8 mouse cellular contexts compared by ENCODE assay signal in the genomic region with DNA sequence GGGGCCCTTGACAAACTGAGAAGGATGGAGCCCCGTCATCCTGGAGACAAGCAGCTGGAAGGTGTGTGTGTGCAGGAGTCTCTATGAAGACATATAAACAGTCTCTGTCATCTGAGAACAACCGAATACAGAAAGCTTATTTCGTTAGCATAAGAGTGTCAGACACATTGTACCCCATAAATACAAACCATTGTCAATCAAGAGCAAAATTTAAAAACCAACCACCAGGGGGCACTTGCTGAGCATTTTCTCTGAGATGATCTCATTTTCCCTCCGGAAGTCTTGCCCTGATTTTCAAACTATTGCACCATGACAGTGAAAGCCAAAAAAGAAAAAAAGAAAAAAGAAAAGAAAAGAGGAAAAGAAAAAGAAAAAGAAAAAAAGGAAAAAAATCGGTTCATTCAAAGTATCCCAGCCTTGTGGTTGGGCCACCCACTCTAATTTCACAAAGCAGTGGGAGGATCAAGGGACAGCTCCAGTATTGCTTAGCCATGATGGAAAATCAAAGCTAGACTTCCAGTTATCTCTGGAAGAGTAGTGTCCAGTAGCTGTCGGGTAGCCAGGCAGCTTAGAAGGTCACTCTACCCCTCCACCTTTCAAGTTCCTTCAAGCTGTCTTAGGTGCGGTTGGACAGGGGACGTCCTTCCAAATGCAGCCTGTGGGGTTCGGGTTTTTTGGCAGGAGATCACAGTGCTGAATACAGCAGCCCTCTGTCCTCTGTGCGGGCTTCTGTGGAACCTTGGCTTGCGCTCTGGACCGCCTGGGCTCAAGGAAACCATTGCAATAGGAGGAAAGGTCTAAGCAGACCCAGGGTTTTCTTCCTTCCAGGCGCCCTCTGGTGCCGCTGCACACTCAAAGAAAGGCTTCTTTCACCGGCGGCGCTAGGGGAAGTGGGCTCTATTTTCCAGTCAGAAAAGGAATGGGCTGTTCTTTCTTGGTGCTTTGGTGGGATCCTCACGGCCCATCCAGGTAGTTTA. TPM values are rescaled to one million over a fixed set of nuclear protein-coding genes. Genes with fewer than 3 reads are reported as not detected.
A peak's percentile ranks its signal among the peaks of the same experiment; 100 is the strongest.
DNase-seq lines count a peak whose midpoint lies in the region; ATAC-seq and TF ChIP-seq lines count a peak whose summit lies in the region.

No protein-coding gene starts in this region.

- H3K27me3 ChIP-seq in cerebellum, adult 2 months (ENCODE audit: control insufficient read depth, insufficient read depth, low read length): no peaks in the 10 kb centered on the region
- H3K27me3 ChIP-seq in liver, adult 2 months (ENCODE audit: control insufficient read depth, insufficient read depth, low read length): no peaks in the 10 kb centered on the region

- no peak for TF ChIP-seq POLR2A in cerebellum, adult 2 months (IDR thresholded peaks at IDR 0.05; ENCODE audit: borderline replicate concordance, insufficient read depth, low read length)
- TF ChIP-seq POLR2A in liver, adult 2 months (IDR thresholded peaks at IDR 0.05; ENCODE audit: extremely low read depth, insufficient read depth, low read length): no peak

- ATAC-seq in frontal cortex, adult (ENCODE audit: low TSS enrichment): peak; percentile 79

- peak; percentile 40; the same call in 1 of the 2 replicates for TF ChIP-seq CTCF in cerebellum, adult 2 months (IDR thresholded peaks at IDR 0.05; ENCODE audit: borderline replicate concordance, insufficient read depth, low read depth, low read length)
- peak; percentile 41 for TF ChIP-seq CTCF in liver, adult 2 months (IDR thresholded peaks at IDR 0.05; ENCODE audit: low read depth, low read length)

- H3K4me1 ChIP-seq in cerebellum, adult 2 months (ENCODE audit: control insufficient read depth, insufficient read depth, low read length): 0 out of 2 replicates have a peak, but pooled peaks cover 3% of the 10 kb centered on the region
- H3K4me1 ChIP-seq in liver, adult 2 months (ENCODE audit: control insufficient read depth, insufficient read depth, low read length): no peaks in the 10 kb centered on the region

- WGBS in cerebellum, adult 2 months: 23% methylated on average over 18 of the region's 18 CpGs
- 45% methylated on average over 18 of the region's 18 CpGs for WGBS in liver, adult 2 months

- no peak overlapping the region for H3K9ac ChIP-seq in liver, adult 2 months (ENCODE audit: low read depth, low read length)

- H3K79me2 ChIP-seq in liver, adult 2 months (ENCODE audit: control insufficient read depth, insufficient read depth, low read length): no peaks in the 10 kb centered on the region

- peak overlapping the region; percentile 15 for H3K4me3 ChIP-seq in cerebellum, adult 2 months (replicated peaks; ENCODE audit: insufficient read depth, low read depth, low read length)
- no peak overlapping the region for H3K4me3 ChIP-seq in liver, adult 2 months (ENCODE audit: insufficient read depth, low read depth, low read length)

- no peaks in the 10 kb centered on the region for H3K36me3 ChIP-seq in liver, adult 2 months (ENCODE audit: control insufficient read depth, insufficient read depth, low read length)

- H3K27ac ChIP-seq in cerebellum, adult 2 months (ENCODE audit: insufficient read depth, low read length): no peak overlapping the region
- H3K27ac ChIP-seq in liver, adult 2 months (replicated peaks; ENCODE audit: insufficient read depth, low read depth, low read length): no peak overlapping the region

- DNase-seq in 3T3-L1 (ENCODE audit: low read depth, low spot score): peak; percentile 90
- DNase-seq in CD8-positive naive resting alpha-beta T cell, adult 2 months (ENCODE audit: low read depth in 2 of 2, low spot score in 2 of 2): peak; percentile 40 to 54
- peak; percentile 31 to 58 for DNase-seq in cerebellum, adult 2 months
- DNase-seq in induced T-regulatory cell, adult 2 months (ENCODE audit: low read depth): peak; percentile 81
- DNase-seq in liver, adult 2 months (ENCODE audit: extremely low read depth, low read depth, low spot score): peak; percentile 55
- DNase-seq in naive thymus-derived CD4-positive, alpha-beta T cell, adult 2 months (ENCODE audit: low read depth): peak; percentile 71
- DNase-seq in thymus, postnatal 4 days: peak; percentile 59

RNA-seq across cellular contexts. Expression of gene Erv3, which starts 31.3 kb away (rescaled TPM):
- polyA plus RNA-seq in cerebellum, adult 2 months (2012; rRNA removed): 0.33 and 0.54 TPM in 2 replicates
- total RNA-seq in liver, adult 2 months (2014; rRNA removed): not detected in 2 replicates
- not detected in 2 replicates for polyA plus RNA-seq in liver, adult 2 months (2012; rRNA removed)
